Mouse (Mus musculus) mature B cell (primary cell): ENCODE data around the gene Capn7.

Source experiments
- in situ Hi-C: fragments of 300-500 bp; cut with MboI; formaldehyde crosslinking; loops from 2 replicates; pipeline ENCODE4 v1.14.3; 2019

The Capn7 gene

DNA sequence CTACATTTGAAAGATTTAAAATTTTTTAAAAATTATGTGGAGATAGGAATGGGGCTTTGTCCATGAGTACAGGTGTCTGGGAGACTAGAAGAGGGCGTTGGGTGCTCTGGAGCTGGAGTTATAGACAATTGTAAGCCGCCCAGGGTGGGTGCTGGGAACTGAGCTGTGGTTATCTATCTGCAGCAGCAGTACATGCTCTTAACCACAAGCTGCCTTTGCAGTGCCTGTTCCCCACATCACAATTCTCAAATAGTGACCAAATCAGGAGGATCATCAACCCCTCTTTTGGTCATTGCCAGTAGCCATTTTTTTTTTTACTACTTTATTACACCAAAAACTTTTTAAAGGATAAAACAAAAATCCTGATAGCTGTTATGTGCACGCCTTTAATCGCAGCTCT, 28.2 kb downstream of the Capn7 start:
- in situ Hi-C loops, result no loop called here

DNA sequence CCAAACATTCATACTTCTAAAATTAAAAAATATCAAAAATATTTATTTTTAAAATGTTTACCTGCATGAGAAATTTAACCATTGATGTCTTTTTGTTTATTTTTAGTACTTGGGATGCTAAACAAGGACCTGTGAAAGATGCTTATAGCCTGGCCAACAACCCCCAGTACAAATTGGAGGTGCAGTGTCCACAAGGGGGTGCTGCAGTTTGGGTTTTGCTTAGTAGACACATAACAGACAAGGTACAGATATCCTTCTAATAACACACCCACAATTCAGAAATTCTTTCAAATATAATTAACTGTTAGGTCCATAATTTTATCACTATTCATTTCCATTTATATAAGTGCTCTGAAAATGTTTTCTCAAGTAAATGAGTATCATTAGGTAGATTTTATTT, 28.9 kb downstream of the Capn7 start:
- in situ Hi-C loops, result no loop called here

DNA sequence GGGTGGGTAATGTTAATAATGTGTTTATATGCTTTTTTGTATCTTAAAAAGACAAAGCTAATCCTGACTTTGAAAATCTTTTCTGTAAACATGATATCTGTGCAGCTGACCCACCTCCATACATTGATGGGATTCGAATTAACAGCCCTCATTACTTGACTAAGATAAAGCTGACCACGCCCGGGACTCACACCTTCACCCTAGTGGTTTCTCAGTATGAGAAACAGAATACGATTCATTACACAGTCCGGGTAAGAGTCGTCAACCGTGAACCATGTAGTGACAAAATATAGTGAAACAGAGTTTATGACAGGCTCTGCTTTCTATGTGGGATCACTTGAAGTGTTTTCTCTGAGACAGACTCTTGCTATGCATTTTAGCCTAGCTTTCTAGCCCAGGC, 31.5 kb downstream of the Capn7 start:
- in situ Hi-C loops, result no loop called here

DNA sequence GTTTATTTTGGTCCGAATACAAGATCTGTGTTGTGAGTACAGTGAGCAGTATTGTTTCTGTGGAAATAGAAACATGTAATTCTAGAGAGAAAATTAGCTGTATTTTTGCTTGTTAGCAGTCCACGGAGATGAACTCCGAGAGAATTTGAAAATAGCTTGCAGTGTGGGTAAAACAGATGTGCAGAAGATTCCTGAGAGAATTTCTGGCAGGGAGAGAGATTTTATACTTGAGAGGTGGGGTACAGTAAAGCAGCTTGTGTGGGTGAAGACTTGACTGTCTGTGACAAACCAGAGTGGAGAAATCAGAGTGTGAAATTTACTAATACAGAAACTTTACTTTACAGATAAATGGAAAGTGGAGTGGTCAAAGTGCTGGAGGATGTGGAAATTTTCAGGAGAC, 32.9 kb downstream of the Capn7 start:
- in situ Hi-C loops, result no loop called here

GRCm38 (mm10) chr14:31374390-31374789, 38.0 kb downstream of the Capn7 start:
- in situ Hi-C loops, result no loop called here

DNA sequence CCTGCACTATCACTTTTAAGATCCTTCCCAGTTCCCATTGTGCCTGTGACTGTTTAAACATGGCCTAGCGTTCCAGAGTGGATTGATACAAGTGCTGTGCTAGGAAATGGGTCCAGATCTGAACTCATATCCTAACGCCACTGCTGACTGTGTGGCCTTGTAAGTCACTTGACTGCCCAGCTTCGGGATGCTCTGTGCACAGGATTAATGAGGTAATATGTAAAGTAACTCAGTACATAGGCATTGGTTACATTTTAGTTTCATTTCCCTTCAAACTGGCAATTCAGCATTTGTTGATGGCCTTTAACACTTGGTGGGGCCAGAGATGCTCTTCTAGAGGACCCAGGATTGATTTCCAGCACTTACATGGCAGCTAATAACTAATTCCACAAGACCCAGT, 39.9 kb downstream of the Capn7 start:
- in situ Hi-C loops, result no loop called here

GRCm38 (mm10) chr14:31382276-31382675, 45.8 kb downstream of the Capn7 start:
- in situ Hi-C loops, result no loop called here

DNA sequence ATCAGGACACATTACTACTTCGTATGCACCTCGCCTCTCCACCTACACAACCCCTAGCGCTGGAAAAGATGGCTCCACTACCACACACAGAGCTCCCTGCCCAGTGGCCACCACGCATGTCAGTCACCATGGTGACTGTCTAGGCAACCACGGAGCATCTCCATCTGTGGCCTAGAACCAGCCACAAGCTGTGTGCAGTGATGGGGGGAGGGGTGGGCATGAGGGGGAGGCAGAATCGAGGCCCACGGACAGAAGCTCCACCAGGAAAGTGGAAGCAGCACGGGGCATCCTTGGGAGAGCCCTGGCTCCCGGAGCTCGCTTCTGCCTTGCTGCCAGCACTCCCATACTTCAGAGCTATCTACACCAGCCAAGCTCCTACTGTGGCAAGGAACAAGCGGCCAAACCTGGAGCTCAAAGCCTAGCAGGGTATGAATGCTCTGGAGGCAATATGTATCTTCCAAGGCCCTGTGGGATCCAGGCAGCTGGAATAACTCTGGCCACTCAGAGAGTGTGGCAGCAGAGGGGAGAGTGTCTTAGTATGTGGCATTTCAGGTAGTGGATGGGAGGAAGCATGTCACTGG, 47.1 kb downstream of the Capn7 start:
- in situ Hi-C loops, result no loop called here

GRCm38 (mm10) chr14:31384366-31385323, 48.2 kb downstream of the Capn7 start:
- in situ Hi-C loops, result loop anchor here (5.0 kb wide), 1 partner anchor 78 kb away; no protein-coding TSS in a partner anchor

GRCm38 (mm10) chr14:31385406-31385805, 49.0 kb downstream of the Capn7 start:
- in situ Hi-C loops, result loop anchor here (5.0 kb wide), 1 partner anchor 77 kb away; no protein-coding TSS in a partner anchor

DNA sequence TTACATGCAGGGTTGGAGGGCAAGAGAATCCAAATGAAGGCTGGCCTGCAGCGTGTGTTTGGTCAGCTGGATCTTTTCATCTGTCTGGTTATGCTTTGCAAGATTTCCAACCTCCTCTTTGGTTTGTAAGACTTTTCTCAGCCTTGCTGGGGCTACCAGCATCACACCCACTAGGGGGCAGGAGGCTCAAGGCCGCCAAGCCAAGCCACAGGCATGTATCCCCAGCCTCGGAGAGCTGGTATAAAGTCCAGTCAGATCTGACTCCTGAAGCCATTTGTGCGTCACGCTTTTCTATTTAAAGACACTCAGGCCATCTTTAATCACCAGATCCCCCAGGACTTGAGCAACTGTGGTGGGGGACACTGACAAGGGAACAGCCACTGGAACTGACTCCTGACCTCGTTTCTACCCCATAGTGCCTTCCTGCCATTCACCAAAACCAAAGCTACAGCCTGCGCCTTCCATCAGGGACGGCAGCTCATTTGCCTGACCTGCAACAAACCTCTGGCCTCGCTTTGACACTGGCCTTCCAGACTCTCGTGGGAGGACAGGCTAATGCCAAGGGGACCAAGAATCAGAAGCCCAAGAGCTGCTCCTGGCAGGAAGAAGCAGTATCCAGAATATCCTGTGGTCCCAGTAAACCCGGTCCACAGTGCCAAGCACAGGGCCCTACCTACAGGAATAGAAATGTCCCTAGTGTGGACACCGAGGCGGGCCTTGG, 49.7 kb downstream of the Capn7 start:
- in situ Hi-C loops, result loop anchor here (5.0 kb wide), 1 partner anchor 76 kb away; no protein-coding TSS in a partner anchor

DNA sequence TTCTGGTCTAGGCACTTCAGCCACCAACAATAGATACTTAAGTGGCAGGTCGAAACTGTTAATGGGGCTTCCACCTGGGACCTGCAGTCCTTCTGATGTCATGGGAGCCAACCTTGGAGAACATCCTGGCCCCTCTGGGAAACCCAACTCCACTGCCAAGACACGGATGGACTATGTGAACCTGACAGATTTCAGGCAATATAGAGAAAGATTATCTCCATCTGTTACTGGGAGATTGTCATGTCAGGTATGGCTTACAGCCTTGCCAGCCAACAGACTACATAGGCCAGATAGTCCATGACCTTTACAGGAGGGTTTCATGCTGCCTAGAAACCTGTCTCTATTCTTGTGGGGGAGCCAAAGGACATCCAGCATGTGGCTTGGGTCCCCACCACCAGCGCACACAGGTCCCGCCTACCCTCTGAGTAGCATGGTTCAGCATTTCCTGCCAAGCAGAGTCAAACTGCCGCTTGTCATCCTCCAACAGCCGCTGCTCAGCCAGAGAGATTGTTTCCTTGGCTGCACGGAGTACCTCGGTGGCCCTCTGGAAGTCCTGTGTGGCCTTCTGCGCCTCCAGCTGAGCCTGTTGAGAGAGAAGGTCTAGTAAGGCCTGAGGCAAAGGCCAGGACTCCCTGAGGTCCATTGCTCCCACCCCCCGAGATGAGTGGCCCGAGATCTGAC, 51.0 kb downstream of the Capn7 start:
- in situ Hi-C loops, result loop anchor here (5.0 kb wide), 1 partner anchor 75 kb away; no protein-coding TSS in a partner anchor

- in situ Hi-C loops, result loop anchor here (5.0 kb wide), 1 partner anchor 74 kb away; no protein-coding TSS in a partner anchor
Measured at GRCm38 (mm10) chr14:31388086-31388872, 51.8 kb downstream of the Capn7 start.

- in situ Hi-C loops, result loop anchor here (5.0 kb wide), 1 partner anchor 73 kb away; no protein-coding TSS in a partner anchor
Measured at GRCm38 (mm10) chr14:31389421-31390147, 53.1 kb downstream of the Capn7 start.

GRCm38 (mm10) chr14:31392300-31392699, 55.9 kb downstream of the Capn7 start:
- in situ Hi-C loops, result no loop called here

GRCm38 (mm10) chr14:31392873-31393545, 56.6 kb downstream of the Capn7 start:
- in situ Hi-C loops, result no loop called here

DNA sequence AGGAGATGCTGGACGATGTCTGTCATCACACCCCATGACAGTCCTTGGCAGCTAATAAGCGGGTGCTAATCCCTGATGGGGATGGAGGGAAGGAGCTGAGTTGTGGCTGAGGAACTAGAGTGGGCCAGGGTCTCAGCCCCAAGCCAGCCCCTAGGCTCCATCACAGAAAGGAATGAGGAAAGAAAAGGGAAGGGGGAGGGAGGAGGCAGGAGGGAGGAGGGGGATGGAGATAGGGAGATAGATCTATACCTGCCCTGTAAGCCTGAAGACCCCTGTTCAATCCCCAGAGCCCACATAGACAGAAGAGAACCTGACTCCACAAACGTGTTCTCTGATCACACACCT, 57.1 kb downstream of the Capn7 start:
- in situ Hi-C loops, result no loop called here

DNA sequence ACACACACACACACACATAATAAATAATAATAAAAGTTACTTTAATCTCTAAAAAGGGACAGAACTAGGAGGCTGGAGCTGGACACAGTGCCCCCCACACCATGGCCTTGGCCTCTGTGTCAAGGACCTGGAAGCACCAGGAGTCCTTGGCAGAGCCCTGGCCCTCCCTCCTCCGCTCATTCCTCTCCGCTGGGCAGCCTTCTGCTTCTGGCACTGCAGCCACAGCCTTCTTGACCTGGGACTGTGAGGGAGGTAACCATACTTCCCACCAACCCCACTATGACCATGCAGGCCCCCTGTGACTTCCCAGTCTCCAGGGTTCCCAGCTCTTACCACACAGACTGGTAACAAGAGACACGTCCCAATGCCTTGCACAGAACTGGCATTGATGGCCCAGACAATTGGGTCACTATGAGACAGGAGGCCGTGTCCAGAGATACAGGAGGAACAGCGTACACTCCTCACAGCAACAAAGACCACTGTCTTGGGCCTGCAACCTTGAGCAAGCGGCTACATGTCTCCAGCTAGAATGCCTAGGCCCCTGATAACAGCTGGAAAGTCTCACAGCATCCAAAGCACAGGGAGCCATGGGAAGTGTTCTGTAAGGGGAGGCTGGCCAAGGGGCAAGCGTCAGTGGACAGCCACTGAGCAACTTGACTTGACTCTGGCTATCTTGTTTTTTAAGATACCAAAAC, 57.6 kb downstream of the Capn7 start:
- in situ Hi-C loops, result no loop called here
